18 mouse cellular contexts compared by ENCODE assay signal in the genomic region with DNA sequence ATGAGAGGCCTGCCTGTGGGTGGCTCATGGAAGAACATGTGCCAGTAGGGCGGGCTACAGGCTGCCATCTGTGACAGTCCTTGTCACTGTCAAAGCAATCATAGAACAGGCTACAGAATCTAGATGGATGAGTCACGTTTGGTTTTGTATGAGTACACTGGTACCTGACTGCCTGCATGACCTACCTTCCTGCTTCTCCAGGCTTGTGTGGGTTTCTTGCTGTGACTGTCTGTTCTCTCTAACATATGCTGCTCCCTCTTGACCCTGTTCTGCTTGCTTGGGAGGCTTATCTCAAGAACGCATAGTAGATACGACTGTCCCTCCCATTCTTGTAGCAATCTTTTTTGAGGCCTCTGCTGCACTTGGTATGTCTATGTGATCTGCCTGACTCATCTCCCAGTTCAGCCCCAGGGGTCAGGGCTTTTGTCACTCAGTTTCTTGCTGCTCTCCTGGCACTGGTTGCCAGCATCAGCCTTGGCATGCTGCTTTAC. TPM values are rescaled to one million over a fixed set of nuclear protein-coding genes. Genes with fewer than 3 reads are reported as not detected.
A peak's percentile ranks its signal among the peaks of the same experiment; 100 is the strongest.
DNase-seq lines count a peak whose midpoint lies in the region; ATAC-seq and TF ChIP-seq lines count a peak whose summit lies in the region.
"Had no signal": no experiment of that assay in that cellular context is flagged by ENCODE, and none has a peak within 500 bp of the region (broad histone marks: within the 10 kb centered on the region; RNA-seq: fewer than 3 reads in every experiment).

No protein-coding gene starts in this region.

- peak; percentile 49; the same call in 1 of the 2 replicates for ATAC-seq in liver, embryonic 15.5 days (ENCODE audit: insufficient read depth)
- ATAC-seq: hindbrain, embryonic 16.5 days; lung, postnatal 0 days; midbrain, embryonic 16.5 days had no signal

- no peak for TF ChIP-seq CTCF in cortical plate, adult 2 months (IDR thresholded peaks at IDR 0.05; ENCODE audit: extremely low read depth, insufficient read depth, low read length)

- 37% methylated on average over 4 of the region's 4 CpGs for WGBS in liver, embryonic 15.5 days (ENCODE audit: insufficient replicate concordance)

- H3K4me2 ChIP-seq in liver, embryonic 15.5 days, result no peak overlapping the region
- H3K4me2 ChIP-seq: embryonic facial prominence, embryonic 12.5 days; forebrain, embryonic 12.5 days; heart, embryonic 15.5 days had no signal

- H3K9ac ChIP-seq in liver, embryonic 15.5 days, result no peak overlapping the region
- H3K9ac ChIP-seq: embryonic facial prominence, embryonic 12.5 days; forebrain, embryonic 12.5 days; heart, embryonic 15.5 days had no signal

- H3K27ac ChIP-seq in cortical plate, adult 2 months (ENCODE audit: insufficient read depth, low read length), result peak overlapping the region; percentile 27
- no peak overlapping the region for H3K27ac ChIP-seq in liver, embryonic 15.5 days (replicated peaks)
- H3K27ac ChIP-seq: embryonic facial prominence, embryonic 12.5 days; forebrain, embryonic 12.5 days; heart, embryonic 15.5 days; kidney, postnatal 0 days; limb, embryonic 10.5 days had no signal

- H3K4me3 ChIP-seq in cortical plate, adult 2 months (ENCODE audit: insufficient read depth, low read length), result no peak overlapping the region
- H3K4me3 ChIP-seq in liver, embryonic 15.5 days (replicated peaks), result no peak overlapping the region
- H3K4me3 ChIP-seq: embryonic facial prominence, embryonic 12.5 days; forebrain, embryonic 12.5 days; heart, embryonic 15.5 days; limb, embryonic 10.5 days had no signal

- H3K9me3 ChIP-seq in liver, embryonic 15.5 days (replicated peaks), result no peaks in the 10 kb centered on the region
- H3K9me3 ChIP-seq: embryonic facial prominence, embryonic 12.5 days; forebrain, embryonic 12.5 days; heart, embryonic 15.5 days; limb, embryonic 10.5 days had no signal

- peaks cover 14% of the 10 kb centered on the region for H3K4me1 ChIP-seq in cortical plate, adult 2 months (ENCODE audit: control insufficient read depth, insufficient read depth, low read length)
- peaks cover 31% of the 10 kb centered on the region for H3K4me1 ChIP-seq in liver, embryonic 15.5 days (replicated peaks)
- H3K4me1 ChIP-seq: limb, embryonic 10.5 days had no signal

- no peak for TF ChIP-seq POLR2A in cortical plate, adult 2 months (IDR thresholded peaks at IDR 0.05; ENCODE audit: extremely low read depth, insufficient read depth, low read length)

- peak; percentile 19 to 42 for DNase-seq in frontal cortex, adult 2 months (ENCODE audit: extremely low spot score in 1 of 2, low spot score in 1 of 2)
- DNase-seq in frontal cortex, postnatal 14 days (ENCODE audit: low spot score in 2 of 2), result no peak
- DNase-seq in Muller cell, postnatal 12 days (ENCODE audit: inconsistent ontology term), result peak; percentile 11
- no peak for DNase-seq in lung, postnatal 10 days
- no peak for DNase-seq in kidney, postnatal 10 days
- DNase-seq in spleen, postnatal 14 days (ENCODE audit: low spot score in 2 of 2), result no peak
- DNase-seq: gastrocnemius, postnatal 36 days had no signal

- no peaks in the 10 kb centered on the region for H3K36me3 ChIP-seq in liver, embryonic 15.5 days (replicated peaks)
- H3K36me3 ChIP-seq: embryonic facial prominence, embryonic 12.5 days; forebrain, embryonic 12.5 days; heart, embryonic 15.5 days had no signal

- H3K27me3 ChIP-seq in liver, embryonic 15.5 days, result no peaks in the 10 kb centered on the region
- H3K27me3 ChIP-seq: CH12.LX; embryonic facial prominence, embryonic 12.5 days; forebrain, embryonic 12.5 days; heart, embryonic 15.5 days had no signal

RNA-seq across cellular contexts. Expression of a gene that starts 56.7 kb away (rescaled TPM):
- 146 and 154 TPM in 2 replicates for polyA plus RNA-seq in frontal cortex, adult 2 months (2012; rRNA removed)
- polyA plus RNA-seq in cortical plate, adult 2 months (2012; rRNA removed), result 126 and 128 TPM in 2 replicates
- 14.4 and 17.3 TPM in 2 replicates for polyA plus RNA-seq in liver, embryonic 15.5 days (2015; fragmentation: Nextera tagmentation; extraction: Ambion mirVana)

Comparison
In these comparisons a context has a peak if more than half of its experiments do, and no peak if none do; other contexts are left out.
1. DNase-seq: peak in frontal cortex, adult 2 months (2 of 2) and Muller cell, postnatal 12 days (single experiment); none in frontal cortex, postnatal 14 days (0 of 2), lung, postnatal 10 days (single experiment), kidney, postnatal 10 days (single experiment) and spleen, postnatal 14 days (0 of 2).